Mouse (Mus musculus): ENCODE results near the gene Olfr661. TPM values are rescaled to one million over a fixed set of nuclear protein-coding genes. Genes with fewer than 3 reads are reported as not detected.

Olfr661 gene
- not detected in 2 replicates for polyA plus RNA-seq (2012; rRNA removed)

GRCm38 (mm10) chr7:104686201-104686600, at the start of gene Olfr661:
Gene Olfr661, plus strand, starts transcription at chr7:104686501.

GRCm38 (mm10) chr7:104646841-104647482, 39.3 kb upstream of the Olfr661 start, which contains the start of gene Olfr658:
Gene Olfr658, minus strand, starts transcription at chr7:104647305.

GRCm38 (mm10) chr7:104666453-104666852, 19.8 kb upstream of the Olfr661 start, which contains the start of gene Olfr659:
Gene Olfr659, plus strand, starts transcription at chr7:104666753.

Other genes with a start within 250 kb of the Olfr661 start
- 1.3 and 1.9 TPM in 2 replicates for gene Trim30a, start 221.3 kb upstream of the Olfr661 start, polyA plus RNA-seq (2012; rRNA removed)
- 0.74 and 0.91 TPM in 2 replicates for gene Trim30d, start 178.7 kb upstream of the Olfr661 start, polyA plus RNA-seq (2012; rRNA removed)
- not detected in 2 replicates for gene Olfr651, start 136.4 kb upstream of the Olfr661 start, polyA plus RNA-seq (2012; rRNA removed)
- not detected in 2 replicates for gene Olfr652, start 125.6 kb upstream of the Olfr661 start, polyA plus RNA-seq (2012; rRNA removed)
- not detected in 2 replicates for gene Olfr653, start 109.2 kb upstream of the Olfr661 start, polyA plus RNA-seq (2012; rRNA removed)
- gene Olfr654, start 99.5 kb upstream of the Olfr661 start, polyA plus RNA-seq (2012; rRNA removed), result not detected in 2 replicates
- 0.10 TPM in 1 of 2 replicates, not detected in the other for gene Olfr655, start 84.7 kb upstream of the Olfr661 start, polyA plus RNA-seq (2012; rRNA removed)
- not detected in 2 replicates for gene Olfr656, start 72.5 kb upstream of the Olfr661 start, polyA plus RNA-seq (2012; rRNA removed)
- gene Olfr657, start 61.7 kb upstream of the Olfr661 start, polyA plus RNA-seq (2012; rRNA removed), result not detected in 2 replicates
- 0.09 and 0.15 TPM in 2 replicates for gene Olfr658, start 39.2 kb upstream of the Olfr661 start, polyA plus RNA-seq (2012; rRNA removed)
- gene Olfr659, start 19.7 kb upstream of the Olfr661 start, polyA plus RNA-seq (2012; rRNA removed), result not detected in 2 replicates
- not detected in 2 replicates for gene Usp17le, start 91.0 kb downstream of the Olfr661 start, polyA plus RNA-seq (2012; rRNA removed)
- gene Usp17lb, start 156.1 kb downstream of the Olfr661 start, polyA plus RNA-seq (2012; rRNA removed), result not detected in 2 replicates
- not detected in 2 replicates for gene Usp17la, start 170.5 kb downstream of the Olfr661 start, polyA plus RNA-seq (2012; rRNA removed)
- gene Olfr665, start 191.5 kb downstream of the Olfr661 start, polyA plus RNA-seq (2012; rRNA removed), result not detected in 2 replicates
- not detected in 2 replicates for gene Olfr666, start 209.5 kb downstream of the Olfr661 start, polyA plus RNA-seq (2012; rRNA removed)
- gene Olfr667, start 235.0 kb downstream of the Olfr661 start, polyA plus RNA-seq (2012; rRNA removed), result not detected in 2 replicates
- gene Olfr668, start 241.6 kb downstream of the Olfr661 start, polyA plus RNA-seq (2012; rRNA removed), result not detected in 2 replicates
- not detected in 2 replicates for gene Olfr669, start 247.7 kb downstream of the Olfr661 start, polyA plus RNA-seq (2012; rRNA removed)